8 mouse cellular contexts compared by ENCODE assay signal in the genomic region with DNA sequence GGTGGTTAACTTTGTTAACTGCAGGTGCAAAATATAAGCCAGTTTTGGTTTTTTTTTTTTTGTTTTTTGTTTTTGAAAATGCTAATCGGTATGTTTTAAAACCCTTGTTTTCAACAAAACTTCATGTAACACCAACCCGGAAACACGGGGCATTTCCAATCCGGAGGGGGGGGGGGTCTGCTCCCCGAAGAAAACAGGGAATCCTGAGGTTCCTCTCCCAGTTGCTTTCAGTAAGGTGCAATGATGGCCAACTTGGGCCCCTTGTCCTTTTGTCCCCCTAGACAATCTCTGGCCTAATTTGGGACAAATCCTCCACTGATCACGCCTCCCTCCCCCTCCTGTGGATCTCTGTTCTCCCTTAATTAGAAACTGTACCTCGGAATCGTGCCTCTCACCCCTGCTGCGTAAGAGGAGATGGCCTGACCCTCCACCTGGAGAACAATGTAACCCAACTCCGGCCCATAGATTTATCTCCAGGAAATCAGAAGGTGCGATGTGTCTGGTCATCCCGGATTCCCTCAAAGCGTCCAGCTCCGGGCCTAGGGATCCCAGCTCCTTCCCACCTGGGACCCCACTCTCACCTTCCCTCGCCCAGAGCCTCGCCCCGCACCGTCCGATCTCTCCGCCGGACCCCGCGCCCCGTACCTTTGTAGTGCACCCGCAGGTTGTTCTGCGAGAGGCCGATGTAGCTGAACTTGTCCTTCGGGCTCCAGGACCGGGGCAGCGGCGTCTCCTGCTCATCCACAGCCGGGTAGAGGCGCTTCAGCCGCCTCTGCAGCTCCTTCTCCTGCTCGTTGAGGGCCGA. TPM values are rescaled to one million over a fixed set of nuclear protein-coding genes. Genes with fewer than 3 reads are reported as not detected.
DNase-seq lines count a peak whose midpoint lies in the region; ATAC-seq and TF ChIP-seq lines count a peak whose summit lies in the region.

No protein-coding gene starts in this region.

- H3K4me2 ChIP-seq in intestine, embryonic 15.5 days (replicated peaks): peak overlapping the region; percentile 71
- peak overlapping the region; percentile 91 for H3K4me2 ChIP-seq in liver, postnatal 0 days (ENCODE audit: low read depth, low read length)
- H3K4me2 ChIP-seq in neural tube, embryonic 15.5 days: peak overlapping the region; percentile 65

- ATAC-seq in intestine, embryonic 15.5 days: no peak
- ATAC-seq in liver, postnatal 0 days: peak; percentile 1; the same call in 1 of the 2 replicates
- ATAC-seq in neural tube, embryonic 15.5 days (ENCODE audit: low FRiP score): no peak

- TF ChIP-seq EP300 in liver, postnatal 0 days (IDR thresholded peaks at IDR 0.05; ENCODE audit: low read depth): no peak

- DNase-seq in left cerebral cortex, postnatal 4 days: peak; percentile 37
- no peak for DNase-seq in left cerebral cortex, postnatal 14 days (ENCODE audit: low spot score in 2 of 2)
- DNase-seq in cerebellum, adult 9-11 months: peak; percentile 67
- DNase-seq in gastrocnemius, adult 8-10 months (ENCODE audit: low spot score in 2 of 2): peak; percentile 13 to 15
- peak; percentile 56 for DNase-seq in liver, postnatal 0 days
- peak; percentile 51 for DNase-seq in thymus, postnatal 14 days

- H3K4me1 ChIP-seq in intestine, embryonic 15.5 days (replicated peaks): peaks cover 16% of the 10 kb centered on the region
- peaks cover 25% of the 10 kb centered on the region for H3K4me1 ChIP-seq in liver, postnatal 0 days (ENCODE audit: insufficient read depth)
- peaks cover 38% of the 10 kb centered on the region for H3K4me1 ChIP-seq in neural tube, embryonic 15.5 days

- H3K36me3 ChIP-seq in intestine, embryonic 15.5 days: no peaks in the 10 kb centered on the region
- H3K36me3 ChIP-seq in liver, postnatal 0 days (replicated peaks; ENCODE audit: insufficient read depth, low read length): no peaks in the 10 kb centered on the region; the same call in 1 of the 2 replicates
- no peaks in the 10 kb centered on the region for H3K36me3 ChIP-seq in neural tube, embryonic 15.5 days

- under 1% methylated on average over 36 of the region's 36 CpGs for WGBS in intestine, embryonic 15.5 days
- WGBS in liver, postnatal 0 days (ENCODE audit: insufficient replicate concordance): under 1% methylated on average over 35 of the region's 36 CpGs
- WGBS in neural tube, embryonic 15.5 days: 1% methylated on average over 36 of the region's 36 CpGs

- H3K27ac ChIP-seq in intestine, embryonic 15.5 days: peak overlapping the region; percentile 100
- peak overlapping the region; percentile 100 for H3K27ac ChIP-seq in liver, postnatal 0 days (ENCODE audit: low read depth)
- H3K27ac ChIP-seq in neural tube, embryonic 15.5 days (replicated peaks): peak overlapping the region; percentile 98

- peak overlapping the region; percentile 95 for H3K4me3 ChIP-seq in intestine, embryonic 15.5 days (replicated peaks)
- peak overlapping the region; percentile 96 for H3K4me3 ChIP-seq in liver, postnatal 0 days (ENCODE audit: low read depth, low read length)
- peak overlapping the region; percentile 93 for H3K4me3 ChIP-seq in neural tube, embryonic 15.5 days (replicated peaks)

- no peaks in the 10 kb centered on the region for H3K9me3 ChIP-seq in intestine, embryonic 15.5 days
- no peaks in the 10 kb centered on the region for H3K9me3 ChIP-seq in liver, postnatal 0 days (ENCODE audit: low read length)
- no peaks in the 10 kb centered on the region for H3K9me3 ChIP-seq in neural tube, embryonic 15.5 days (replicated peaks)

- peak overlapping the region; percentile 97 for H3K9ac ChIP-seq in intestine, embryonic 15.5 days
- peak overlapping the region; percentile 99 for H3K9ac ChIP-seq in liver, postnatal 0 days (replicated peaks)
- peak overlapping the region; percentile 98 for H3K9ac ChIP-seq in neural tube, embryonic 15.5 days (replicated peaks)

- no peak for TF ChIP-seq CTCF in liver, postnatal 0 days (IDR thresholded peaks at IDR 0.05; ENCODE audit: low read depth)

- intact Hi-C loops in left cerebral cortex, postnatal 4 days (cut with DNase I): no loop called here
- intact Hi-C loops in left cerebral cortex, postnatal 14 days (cut with DNase I): loop anchor here (5.0 kb wide), 3 partner anchors 52 to 78 kb away; no protein-coding TSS in a partner anchor

- no peaks in the 10 kb centered on the region for H3K27me3 ChIP-seq in intestine, embryonic 15.5 days (replicated peaks)
- H3K27me3 ChIP-seq in liver, postnatal 0 days (ENCODE audit: insufficient read depth, low read length): no peaks in the 10 kb centered on the region
- H3K27me3 ChIP-seq in neural tube, embryonic 15.5 days (replicated peaks): no peaks in the 10 kb centered on the region

RNA-seq across cellular contexts. Expression of a gene that starts 1.1 kb away (rescaled TPM):
- 10 to 100 TPM; 64.7 to 66.3 TPM for total RNA-seq in left cerebral cortex, postnatal 4 days (2021)
- 10 to 100 TPM; 84.1 to 87.9 TPM for total RNA-seq in left cerebral cortex, postnatal 14 days (2021)
- total RNA-seq in gastrocnemius, adult 8-10 months (2022): 10 to 100 TPM; 38.0 to 44.9 (median 43.3) TPM
- 7.9 and 8.0 TPM in 2 replicates for polyA plus RNA-seq in intestine, embryonic 15.5 days (2015; fragmentation: Nextera tagmentation; extraction: Ambion mirVana)
- polyA plus RNA-seq in liver, postnatal 0 days (2015; fragmentation: Nextera tagmentation; extraction: Ambion mirVana): 3.0 and 4.6 TPM in 2 replicates
- 10.3 and 12.9 TPM in 2 replicates for polyA plus RNA-seq in neural tube, embryonic 15.5 days (2015; fragmentation: Nextera tagmentation; extraction: Ambion mirVana)

Comparison
In these comparisons a context has a peak if more than half of its experiments do, and no peak if none do; other contexts are left out.
1. DNase-seq: peak in left cerebral cortex, postnatal 4 days (single experiment), cerebellum, adult 9-11 months (single experiment), gastrocnemius, adult 8-10 months (2 of 2), liver, postnatal 0 days (single experiment) and thymus, postnatal 14 days (single experiment); none in left cerebral cortex, postnatal 14 days (0 of 2).
2. Peak in every context shown above with its lines, with median percentiles within 50 percentile points of each other: H3K27ac ChIP-seq, H3K4me2 ChIP-seq, H3K4me3 ChIP-seq and H3K9ac ChIP-seq.